Mouse (Mus musculus): ENCODE measurements around the gene Cx3cr1. TPM values are rescaled to one million over a fixed set of nuclear protein-coding genes. Genes with fewer than 3 reads are reported as not detected.

Cx3cr1 gene
- polyA plus RNA-seq, 1 experiment from 2014 or later = 8.0 TPM

- no peak overlapping the region for H3K27ac ChIP-seq
- H3K4me3 ChIP-seq = no peak overlapping the region
- WGBS = 70% methylated on average over 1 of the region's 1 CpGs
- H3K36me3 ChIP-seq = peaks cover 79% of the 10 kb centered on the region
- no peak for ATAC-seq (ENCODE audit: insufficient number of reproducible peaks, insufficient read depth, low FRiP score, low TSS enrichment)
- H3K27me3 ChIP-seq = no peaks in the 10 kb centered on the region
- H3K4me1 ChIP-seq = no peaks in the 10 kb centered on the region
- H3K9ac ChIP-seq = no peak overlapping the region
- no peak overlapping the region for H3K4me2 ChIP-seq (replicated peaks)
- no peaks in the 10 kb centered on the region for H3K9me3 ChIP-seq
These were observed 149.8 kb downstream of the Cx3cr1 start for GRCm38 (mm10) chr9:119919858-119920257.

DNA sequence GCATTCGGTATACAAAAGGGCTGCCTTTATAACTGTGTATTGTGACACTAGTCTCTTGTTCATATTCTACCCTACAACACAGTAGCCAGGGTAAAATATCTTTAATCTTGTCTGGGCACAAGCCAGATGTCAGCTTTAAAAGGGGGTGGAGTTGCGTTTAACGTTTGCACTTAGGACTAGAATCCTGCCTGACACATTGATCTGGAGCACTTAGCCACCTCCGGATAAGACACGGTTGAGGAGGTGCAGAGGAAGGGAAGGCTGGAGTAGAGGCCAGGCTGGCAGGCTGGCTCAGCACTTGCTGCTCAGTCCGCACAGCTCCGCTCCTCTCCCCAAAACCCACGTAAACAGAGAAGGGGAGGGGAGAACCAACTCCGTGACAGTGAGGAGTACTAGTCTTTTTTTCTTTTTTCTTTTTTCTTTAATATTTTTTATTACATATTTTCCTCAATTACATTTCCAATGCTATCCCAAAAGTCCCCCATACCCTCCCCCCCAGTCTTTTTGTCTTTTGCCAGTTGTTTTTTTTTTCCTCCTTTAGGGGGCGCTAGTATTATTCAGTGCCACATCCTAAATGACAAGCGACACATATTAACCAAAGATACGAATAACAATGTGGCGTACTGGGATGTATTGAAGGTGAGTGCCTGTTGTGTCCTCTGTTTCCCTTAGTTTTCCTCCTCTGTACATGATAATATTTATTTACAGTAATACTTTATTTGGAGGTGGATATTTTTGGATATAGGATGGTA lies 156.4 kb downstream of the Cx3cr1 start:
- Histone ChIP-seq H3K9ac (no peak overlapping the region), H3K4me3 (no peak overlapping the region), H3K4me2 (replicated peaks) (no peak overlapping the region), H3K36me3 (peaks cover 82% of the 10 kb centered on the region), H3K4me1 (no peaks in the 10 kb centered on the region), H3K27me3 (no peaks in the 10 kb centered on the region), H3K9me3 (no peaks in the 10 kb centered on the region), H3K27ac (no peak overlapping the region)
- ATAC-seq (ENCODE audit: insufficient number of reproducible peaks, insufficient read depth, low FRiP score, low TSS enrichment) = no peak
- WGBS = 78% methylated on average over 12 of the region's 13 CpGs

- no peaks in the 10 kb centered on the region for H3K27me3 ChIP-seq
- 92% methylated on average over 3 of the region's 3 CpGs for WGBS
- no peaks in the 10 kb centered on the region for H3K4me1 ChIP-seq
- H3K9ac ChIP-seq = no peak overlapping the region
- ATAC-seq (ENCODE audit: insufficient number of reproducible peaks, insufficient read depth, low FRiP score, low TSS enrichment) = no peak
- H3K4me3 ChIP-seq = no peak overlapping the region
- peaks cover 95% of the 10 kb centered on the region for H3K36me3 ChIP-seq
- no peak overlapping the region for H3K27ac ChIP-seq
- no peak overlapping the region for H3K4me2 ChIP-seq (replicated peaks)
- no peaks in the 10 kb centered on the region for H3K9me3 ChIP-seq
These were observed 159.7 kb downstream of the Cx3cr1 start for GRCm38 (mm10) chr9:119909931-119910330.

- WGBS = 89% methylated on average over 3 of the region's 3 CpGs
- H3K36me3 ChIP-seq = peaks cover 93% of the 10 kb centered on the region
- H3K4me1 ChIP-seq = no peaks in the 10 kb centered on the region
- H3K9ac ChIP-seq = no peak overlapping the region
- H3K4me2 ChIP-seq (replicated peaks) = no peak overlapping the region
- no peaks in the 10 kb centered on the region for H3K9me3 ChIP-seq
- ATAC-seq (ENCODE audit: insufficient number of reproducible peaks, insufficient read depth, low FRiP score, low TSS enrichment) = no peak
- no peaks in the 10 kb centered on the region for H3K27me3 ChIP-seq
- H3K4me3 ChIP-seq = no peak overlapping the region
- H3K27ac ChIP-seq = no peak overlapping the region
These were observed 161.0 kb downstream of the Cx3cr1 start for GRCm38 (mm10) chr9:119908708-119909107.

GRCm38 (mm10) chr9:119902410-119903151 lies 167.1 kb downstream of the Cx3cr1 start:
- no peaks in the 10 kb centered on the region for H3K27me3 ChIP-seq
- H3K4me1 ChIP-seq = no peaks in the 10 kb centered on the region
- H3K27ac ChIP-seq = no peak overlapping the region
- peaks cover 42% of the 10 kb centered on the region for H3K36me3 ChIP-seq
- H3K9me3 ChIP-seq = no peaks in the 10 kb centered on the region
- 88% methylated on average over 11 of the region's 12 CpGs for WGBS
- H3K9ac ChIP-seq = no peak overlapping the region
- H3K4me2 ChIP-seq (replicated peaks) = no peak overlapping the region
- no peak for ATAC-seq (ENCODE audit: insufficient number of reproducible peaks, insufficient read depth, low FRiP score, low TSS enrichment)
- H3K4me3 ChIP-seq = no peak overlapping the region

GRCm38 (mm10) chr9:119899446-119899845 lies 170.2 kb downstream of the Cx3cr1 start:
- no peaks in the 10 kb centered on the region for H3K9me3 ChIP-seq
- H3K27me3 ChIP-seq = no peaks in the 10 kb centered on the region
- no peak overlapping the region for H3K27ac ChIP-seq
- peaks cover 10% of the 10 kb centered on the region for H3K4me1 ChIP-seq
- no peak overlapping the region for H3K9ac ChIP-seq
- 83% methylated on average over 2 of the region's 2 CpGs for WGBS
- no peak overlapping the region for H3K4me3 ChIP-seq
- no peak for ATAC-seq (ENCODE audit: insufficient number of reproducible peaks, insufficient read depth, low FRiP score, low TSS enrichment)
- H3K4me2 ChIP-seq (replicated peaks) = no peak overlapping the region
- peaks cover 15% of the 10 kb centered on the region for H3K36me3 ChIP-seq

DNA sequence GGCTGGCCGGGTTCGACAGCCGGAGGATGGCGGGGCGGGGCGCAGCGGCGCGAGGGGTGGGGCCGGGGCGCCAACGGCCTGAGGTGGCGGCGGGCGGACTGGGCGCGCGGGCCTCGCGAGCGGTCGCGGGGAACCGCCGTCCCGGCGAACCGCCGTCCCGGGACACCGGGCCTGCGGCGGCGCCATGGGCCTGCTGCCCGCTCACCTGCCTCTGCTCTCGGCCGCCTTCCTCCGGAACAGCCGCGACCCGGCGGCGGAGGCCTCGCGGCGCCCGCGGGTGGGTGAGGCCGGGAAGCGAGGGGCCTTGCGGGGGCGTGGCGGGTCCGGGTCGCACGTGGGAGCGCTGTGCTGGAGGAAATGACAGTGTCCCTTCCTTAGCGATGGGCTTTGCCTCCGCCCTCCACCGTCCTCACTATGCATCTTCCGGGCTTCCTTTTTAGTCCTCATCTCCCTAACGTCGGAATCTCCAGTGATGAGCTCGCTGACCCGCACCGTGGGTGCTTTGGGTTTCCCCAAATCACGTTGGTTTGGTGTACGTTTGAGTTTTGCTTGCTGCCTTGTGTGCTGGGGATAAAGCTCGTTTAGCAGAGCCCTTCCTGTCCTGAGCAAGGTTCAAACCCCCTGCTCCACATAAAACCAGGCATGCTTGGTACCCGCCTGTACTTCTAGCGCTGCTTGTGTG lies 174.5 kb downstream of the Cx3cr1 start:
- ATAC-seq (ENCODE audit: insufficient number of reproducible peaks, insufficient read depth, low FRiP score, low TSS enrichment) = peak; percentile 52
- no peaks in the 10 kb centered on the region for H3K27me3 ChIP-seq
- peak overlapping the region; percentile 91 for H3K4me2 ChIP-seq (replicated peaks)
- H3K36me3 ChIP-seq = no peaks in the 10 kb centered on the region
- H3K9me3 ChIP-seq = no peaks in the 10 kb centered on the region
- H3K27ac ChIP-seq = peak overlapping the region; percentile 83
- peak overlapping the region; percentile 93 for H3K9ac ChIP-seq
- peaks cover 10% of the 10 kb centered on the region for H3K4me1 ChIP-seq
- peak overlapping the region; percentile 100 for H3K4me3 ChIP-seq
- under 1% methylated on average over 57 of the region's 71 CpGs for WGBS

DNA sequence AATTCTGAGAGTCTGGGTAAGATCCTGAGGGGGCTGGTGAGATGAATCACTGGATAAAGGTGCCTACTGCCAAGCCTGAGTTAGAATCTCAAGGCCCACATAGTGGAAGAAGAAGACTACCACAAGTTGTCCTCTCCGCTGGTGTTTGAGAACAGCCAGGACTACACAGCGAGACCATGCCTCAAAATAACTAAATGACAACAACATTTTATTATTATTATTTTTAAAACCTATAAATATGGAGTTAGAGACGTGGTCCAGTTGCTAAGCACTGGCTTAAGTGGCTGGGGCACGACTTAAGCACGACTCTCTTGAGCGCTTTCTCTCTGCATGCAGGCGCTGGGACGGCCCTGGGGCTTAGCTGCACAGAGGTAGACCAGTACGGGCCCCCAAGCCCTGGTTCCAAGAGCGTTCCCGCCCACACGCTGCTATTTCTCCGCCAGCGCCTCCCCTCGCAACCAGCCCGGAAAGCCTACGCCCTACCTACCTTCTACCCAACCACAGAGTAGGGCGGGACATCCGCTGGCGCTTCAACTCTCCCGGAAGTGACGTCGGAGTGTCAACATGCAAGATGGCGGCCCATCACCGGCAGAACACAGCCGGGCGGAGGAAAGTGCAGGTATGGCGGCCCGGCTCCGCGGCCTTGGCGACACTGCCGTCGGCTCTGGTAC lies 175.2 kb downstream of the Cx3cr1 start, which contains the start of gene Wdr48:
Gene Wdr48 (plus strand): TSS at position 540 of the 671 bp plus-strand sequence.
- H3K9me3 ChIP-seq = no peaks in the 10 kb centered on the region
- H3K4me2 ChIP-seq (replicated peaks) = peak within 1 kb of the TSS; percentile 91
- no peaks in the 10 kb centered on the region for H3K36me3 ChIP-seq
- peak within 1 kb of the TSS; percentile 93 for H3K9ac ChIP-seq
- H3K27me3 ChIP-seq = no peaks in the 10 kb centered on the region
- peak within 1 kb of the TSS; percentile 100 for H3K4me3 ChIP-seq
- WGBS = 4% methylated on average over 33 of the region's 34 CpGs
- H3K27ac ChIP-seq = peak within 1 kb of the TSS; percentile 83
- ATAC-seq (ENCODE audit: insufficient number of reproducible peaks, insufficient read depth, low FRiP score, low TSS enrichment) = peak; percentile 100
- H3K4me1 ChIP-seq = peaks cover 10% of the 10 kb centered on the region

GRCm38 (mm10) chr9:119893881-119894280 lies 175.8 kb downstream of the Cx3cr1 start:
- Histone ChIP-seq H3K4me1 (peaks cover 10% of the 10 kb centered on the region), H3K4me3 (no peak overlapping the region), H3K27ac (peak overlapping the region; percentile 83; the same call in 1 of the 2 replicates), H3K36me3 (no peaks in the 10 kb centered on the region), H3K9ac (no peak overlapping the region), H3K9me3 (no peaks in the 10 kb centered on the region), H3K27me3 (no peaks in the 10 kb centered on the region), H3K4me2 (replicated peaks) (no peak overlapping the region)
- 86% methylated on average over 5 of the region's 5 CpGs for WGBS
- no peak for ATAC-seq (ENCODE audit: insufficient number of reproducible peaks, insufficient read depth, low FRiP score, low TSS enrichment)

DNA sequence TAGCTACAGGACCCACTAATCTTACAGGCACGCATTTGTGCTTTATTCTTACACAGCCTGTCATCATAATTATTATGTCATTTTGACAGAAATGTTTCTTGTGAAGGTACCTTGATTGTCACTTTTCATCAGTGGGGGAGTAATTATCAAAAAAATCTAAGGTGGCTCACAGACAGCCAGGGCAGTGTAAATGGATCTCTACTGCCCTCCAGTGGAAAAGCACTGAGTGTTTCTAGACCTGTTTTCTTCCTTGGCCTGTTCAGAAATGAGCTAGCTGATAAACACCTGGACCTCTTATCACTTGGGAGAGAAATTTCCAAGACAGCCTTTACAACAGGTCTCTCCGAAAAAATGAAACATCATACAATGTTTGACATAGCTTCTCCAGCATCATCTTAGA lies 179.0 kb downstream of the Cx3cr1 start:
- H3K27ac ChIP-seq = no peak overlapping the region
- H3K4me1 ChIP-seq = peaks cover 4% of the 10 kb centered on the region
- H3K4me2 ChIP-seq (replicated peaks) = no peak overlapping the region
- WGBS = 46% methylated on average over 2 of the region's 2 CpGs
- no peak overlapping the region for H3K9ac ChIP-seq
- H3K9me3 ChIP-seq = no peaks in the 10 kb centered on the region
- H3K4me3 ChIP-seq = no peak overlapping the region
- ATAC-seq (ENCODE audit: insufficient number of reproducible peaks, insufficient read depth, low FRiP score, low TSS enrichment) = no peak
- H3K27me3 ChIP-seq = no peaks in the 10 kb centered on the region
- H3K36me3 ChIP-seq = no peaks in the 10 kb centered on the region

GRCm38 (mm10) chr9:119889446-119889845 lies 180.2 kb downstream of the Cx3cr1 start:
- Histone ChIP-seq H3K4me3 (no peak overlapping the region), H3K27ac (no peak overlapping the region)
- WGBS = 82% methylated on average over 9 of the region's 9 CpGs

More at GRCm38 (mm10) chr9:119889446-119889845, 180.2 kb downstream of the Cx3cr1 start:
- Histone ChIP-seq H3K36me3 (no peaks in the 10 kb centered on the region), H3K4me2 (replicated peaks) (no peak overlapping the region), H3K9ac (no peak overlapping the region), H3K27me3 (no peaks in the 10 kb centered on the region), H3K9me3 (no peaks in the 10 kb centered on the region), H3K4me1 (no peaks in the 10 kb centered on the region)
- ATAC-seq (ENCODE audit: insufficient number of reproducible peaks, insufficient read depth, low FRiP score, low TSS enrichment) = no peak
